Mouse (Mus musculus) megakaryocyte, embryonic 14.5 days (primary cell): ENCODE data around the gene Adgre4.
"Not testable (repeated sequence)": the region's sequence is repeated elsewhere in the genome, so short reads cannot be mapped to it uniquely, and the experiment has no call there.

Experiments used
- FLI1 ChIP-seq: IDR thresholded peaks from 2 replicates; pipeline ENCODE4 v1.6.1; 2012; ENCODE audit warnings: low read length, inconsistent platforms, mixed read lengths
- GATA1 ChIP-seq: IDR thresholded peaks from 3 replicates; pipeline ENCODE4 v1.6.1; 2012; ENCODE audit warnings: mixed read lengths, low read length, inconsistent platforms, borderline replicate concordance

- not testable (repeated sequence) for TF ChIP-seq GATA1, FLI1
These were observed 142.7 kb downstream of the Adgre4 start for GRCm38 (mm10) chr17:55892406-55892955.
